Mouse (Mus musculus): ENCODE results near the gene Zfp865. TPM values are rescaled to one million over a fixed set of nuclear protein-coding genes. Genes with fewer than 3 reads are reported as not detected.
"Not testable (repeated sequence)": the region's sequence is repeated elsewhere in the genome, so short reads cannot be mapped to it uniquely, and the experiment has no call there.

Zfp865 gene
- polyA plus RNA-seq, 1 experiment from 2014 or later = 3.7 TPM

DNA sequence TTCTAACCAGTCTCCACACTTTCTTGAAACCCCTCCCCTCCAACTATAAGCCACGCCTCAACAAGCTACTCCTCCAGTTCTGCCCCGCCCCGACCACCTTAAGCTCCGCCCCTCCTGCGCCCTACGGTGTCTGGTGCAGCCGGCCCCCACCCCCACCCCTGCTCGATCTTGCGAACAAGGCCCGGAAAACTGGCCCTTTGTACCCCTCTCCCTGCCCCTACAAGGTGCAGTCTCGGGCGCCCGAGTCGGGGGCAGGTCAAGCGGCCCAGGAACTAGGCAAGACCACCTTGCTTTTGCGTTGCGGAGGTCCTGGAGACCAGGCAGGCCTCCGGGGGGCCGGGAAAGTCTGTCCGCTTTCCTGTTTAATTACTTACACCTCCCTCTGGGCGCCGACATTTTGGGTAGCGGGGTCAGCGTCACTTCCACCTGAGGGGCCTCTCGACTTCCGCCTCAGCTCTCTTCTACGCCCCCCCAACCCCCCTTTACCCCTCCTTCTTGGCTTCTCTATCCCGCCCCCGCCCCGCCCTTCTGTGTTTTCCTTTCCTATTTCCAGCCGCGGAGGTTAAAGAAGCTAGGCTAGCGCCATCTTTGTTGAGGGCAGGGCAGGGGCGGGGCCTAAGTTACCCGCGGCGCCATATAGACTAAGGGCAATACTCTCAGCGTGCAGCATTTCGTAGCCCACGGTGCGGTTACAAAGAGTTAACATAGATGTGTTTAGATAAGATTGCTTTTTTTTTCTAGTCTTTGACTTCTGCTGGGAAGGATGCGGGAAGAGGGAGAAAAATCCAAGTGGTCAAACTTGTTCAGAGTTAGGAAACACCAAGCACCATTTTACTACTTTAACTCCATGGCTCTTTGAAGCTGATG is 5.7 kb upstream of the Zfp865 start, which contains the start of the genes Zfp524 and Fiz1:
Gene Zfp524 (plus strand): TSS at position 165 of the 867 bp plus-strand sequence.
Gene Fiz1 (minus strand): TSS at position 447 of the 867 bp plus-strand sequence.
- ATAC-seq (ENCODE audit: insufficient read depth, low FRiP score) = peak; percentile 84
- peak within 1 kb of the TSS; percentile 63 for H3K4me2 ChIP-seq (ENCODE audit: low read depth, low read length)
- H3K4me3 ChIP-seq (replicated peaks; ENCODE audit: low read length) = peak within 1 kb of the TSS; percentile 83
- H3K36me3 ChIP-seq (ENCODE audit: control insufficient read depth, insufficient read depth, low read length) = peaks cover 30% of the 10 kb centered on the region
- H3K27me3 ChIP-seq (ENCODE audit: control insufficient read depth, insufficient read depth, low read length) = no peaks in the 10 kb centered on the region
- WGBS = under 1% methylated on average over 42 of the region's 42 CpGs
- peak within 1 kb of the TSS; percentile 89 for H3K9ac ChIP-seq (ENCODE audit: low read length)
- H3K9me3 ChIP-seq (replicated peaks; ENCODE audit: control insufficient read depth, low read length) = no peaks in the 10 kb centered on the region
- H3K4me1 ChIP-seq (ENCODE audit: control insufficient read depth, insufficient read depth, low read length) = peaks cover 9% of the 10 kb centered on the region
- H3K27ac ChIP-seq (ENCODE audit: low read length) = peak within 1 kb of the TSS; percentile 95

DNA sequence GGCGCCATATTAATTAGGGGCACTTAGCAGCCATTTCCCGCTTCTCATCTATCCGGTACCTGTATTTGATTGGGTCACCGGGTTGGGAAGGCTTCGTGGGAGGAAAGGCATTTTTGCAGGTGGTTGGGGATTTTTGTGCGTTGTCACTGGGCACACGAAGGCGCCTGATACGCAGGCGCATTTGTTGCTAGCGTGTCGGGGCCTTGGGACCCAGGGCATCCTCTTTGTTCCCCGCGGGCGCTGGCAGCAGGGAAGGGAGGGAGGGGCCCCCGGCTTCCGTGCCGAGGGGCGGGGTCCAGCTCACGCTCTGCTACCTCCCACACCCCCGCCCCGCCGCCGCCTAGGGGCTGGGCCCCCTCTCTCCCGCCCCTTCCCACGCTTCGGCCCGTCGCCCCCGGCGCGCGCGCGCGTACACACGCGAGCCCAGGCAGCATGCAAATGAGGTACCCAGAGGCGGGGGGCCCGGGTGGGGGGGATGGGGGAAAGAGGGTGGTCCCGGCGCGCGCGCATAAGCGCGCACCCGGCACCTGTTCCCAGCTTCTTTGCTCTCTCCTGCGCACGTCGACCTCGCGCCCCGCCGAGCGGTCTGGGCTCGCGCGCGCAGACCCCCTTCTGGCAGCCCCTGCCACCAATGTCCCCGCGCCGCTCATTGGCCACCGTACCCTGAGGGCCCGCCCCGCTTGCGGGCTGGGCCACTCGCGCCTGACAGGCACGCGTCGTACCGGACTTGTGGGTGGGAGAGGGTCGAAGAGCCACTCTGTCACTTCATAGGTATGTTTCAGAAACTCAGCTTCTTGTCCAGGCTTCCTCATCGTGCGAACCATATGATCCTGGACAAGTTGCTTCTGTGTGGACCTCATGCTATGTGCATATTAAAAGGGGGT is 4.8 kb upstream of the Zfp865 start, which contains the start of gene Gm44973:
Gene Gm44973 (plus strand): TSS at position 379 of the 884 bp plus-strand sequence.
- peaks cover 10% of the 10 kb centered on the region for H3K4me1 ChIP-seq (ENCODE audit: control insufficient read depth, insufficient read depth, low read length)
- peak within 1 kb of the TSS; percentile 95 for H3K27ac ChIP-seq (ENCODE audit: low read length)
- peak; percentile 84 for ATAC-seq (ENCODE audit: insufficient read depth, low FRiP score)
- H3K9ac ChIP-seq (ENCODE audit: low read length) = peak within 1 kb of the TSS; percentile 89
- H3K27me3 ChIP-seq (ENCODE audit: control insufficient read depth, insufficient read depth, low read length) = no peaks in the 10 kb centered on the region
- peak within 1 kb of the TSS; percentile 63 for H3K4me2 ChIP-seq (ENCODE audit: low read depth, low read length)
- peaks cover 22% of the 10 kb centered on the region for H3K36me3 ChIP-seq (ENCODE audit: control insufficient read depth, insufficient read depth, low read length)
- WGBS = under 1% methylated on average over 59 of the region's 76 CpGs
- H3K9me3 ChIP-seq (replicated peaks; ENCODE audit: control insufficient read depth, low read length) = no peaks in the 10 kb centered on the region
- H3K4me3 ChIP-seq (replicated peaks; ENCODE audit: low read length) = peak within 1 kb of the TSS; percentile 83

DNA sequence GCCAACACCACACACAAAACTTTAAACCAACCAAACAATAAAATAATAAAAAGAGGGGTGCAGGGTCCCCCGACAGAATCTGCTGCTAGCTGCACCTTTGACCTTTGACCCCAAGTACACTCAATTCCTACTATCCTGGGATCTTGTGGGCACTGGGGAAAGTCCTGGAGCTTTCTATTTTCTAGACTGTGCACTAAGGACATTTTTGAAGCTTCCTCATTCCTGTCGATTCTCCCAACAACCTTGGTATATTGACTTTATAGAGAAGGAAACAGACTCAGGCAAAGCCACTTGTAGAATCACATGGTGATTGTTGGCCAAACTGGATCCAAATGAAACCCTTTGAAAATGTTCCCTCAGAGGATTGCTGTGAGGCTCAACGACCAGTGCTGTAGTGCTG is 4.1 kb upstream of the Zfp865 start:
- H3K36me3 ChIP-seq (ENCODE audit: control insufficient read depth, insufficient read depth, low read length) = peaks cover 16% of the 10 kb centered on the region
- H3K27ac ChIP-seq (ENCODE audit: low read length) = peak overlapping the region; percentile 95
- H3K27me3 ChIP-seq (ENCODE audit: control insufficient read depth, insufficient read depth, low read length) = no peaks in the 10 kb centered on the region
- no peaks in the 10 kb centered on the region for H3K9me3 ChIP-seq (replicated peaks; ENCODE audit: control insufficient read depth, low read length)
- peak overlapping the region; percentile 63 for H3K4me2 ChIP-seq (ENCODE audit: low read depth, low read length)
- 55% methylated on average over 3 of the region's 3 CpGs for WGBS
- peak overlapping the region; percentile 83 for H3K4me3 ChIP-seq (replicated peaks; ENCODE audit: low read length)
- ATAC-seq (ENCODE audit: insufficient read depth, low FRiP score) = no peak
- peaks cover 12% of the 10 kb centered on the region for H3K4me1 ChIP-seq (ENCODE audit: control insufficient read depth, insufficient read depth, low read length)
- peak overlapping the region; percentile 76 for H3K9ac ChIP-seq (ENCODE audit: low read length)

DNA sequence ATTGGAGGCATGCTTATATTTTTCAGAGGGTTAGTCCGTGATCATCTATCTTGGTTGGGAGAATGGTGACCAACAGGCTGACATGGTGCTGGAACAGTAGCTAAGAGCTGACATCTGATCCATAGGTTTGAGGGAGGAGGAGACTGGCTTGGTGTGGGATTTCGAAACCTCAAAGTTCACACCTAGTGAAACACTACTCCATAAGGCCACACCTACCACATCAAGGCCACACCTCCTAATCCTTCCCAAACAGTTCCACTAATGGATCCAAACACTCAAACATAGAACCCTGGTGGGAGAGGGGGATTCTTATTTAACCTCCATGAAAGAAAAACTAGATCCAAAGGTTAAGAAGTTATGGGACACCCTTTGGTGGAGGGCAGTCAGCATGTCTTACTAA is 3.3 kb upstream of the Zfp865 start:
- H3K36me3 ChIP-seq (ENCODE audit: control insufficient read depth, insufficient read depth, low read length) = peaks cover 7% of the 10 kb centered on the region
- H3K4me2 ChIP-seq (ENCODE audit: low read depth, low read length) = no peak overlapping the region
- no peak overlapping the region for H3K4me3 ChIP-seq (replicated peaks; ENCODE audit: low read length)
- no peak overlapping the region for H3K27ac ChIP-seq (ENCODE audit: low read length)
- WGBS = 100% methylated on average over 2 of the region's 2 CpGs
- no peak for ATAC-seq (ENCODE audit: insufficient read depth, low FRiP score)
- peaks cover 20% of the 10 kb centered on the region for H3K4me1 ChIP-seq (ENCODE audit: control insufficient read depth, insufficient read depth, low read length)
- no peaks in the 10 kb centered on the region for H3K27me3 ChIP-seq (ENCODE audit: control insufficient read depth, insufficient read depth, low read length)
- no peak overlapping the region for H3K9ac ChIP-seq (ENCODE audit: low read length)
- no peaks in the 10 kb centered on the region for H3K9me3 ChIP-seq (replicated peaks; ENCODE audit: control insufficient read depth, low read length)

DNA sequence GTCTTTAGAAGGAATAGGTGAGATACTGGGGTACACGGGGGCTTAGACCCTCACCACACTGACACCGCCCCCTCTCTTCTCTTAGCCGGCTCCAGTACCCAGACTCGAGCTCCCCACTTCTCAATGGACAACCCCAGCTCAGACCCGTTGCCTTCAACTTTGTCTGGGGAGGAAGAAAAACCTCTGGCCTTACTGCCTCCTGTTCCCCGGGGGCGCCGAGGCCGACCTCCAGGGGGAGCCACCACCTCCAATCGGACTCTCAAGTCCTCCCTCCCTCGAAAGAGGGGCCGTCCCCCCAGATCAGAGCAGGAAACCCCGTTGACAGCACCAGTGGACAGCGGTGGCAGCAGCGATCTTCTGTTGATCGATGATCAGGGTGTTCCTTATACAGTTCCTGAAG is 2.8 kb upstream of the Zfp865 start:
- no peaks in the 10 kb centered on the region for H3K27me3 ChIP-seq (ENCODE audit: control insufficient read depth, insufficient read depth, low read length)
- peaks cover 20% of the 10 kb centered on the region for H3K4me1 ChIP-seq (ENCODE audit: control insufficient read depth, insufficient read depth, low read length)
- no peak for ATAC-seq (ENCODE audit: insufficient read depth, low FRiP score)
- no peak overlapping the region for H3K27ac ChIP-seq (ENCODE audit: low read length)
- peaks cover 6% of the 10 kb centered on the region for H3K36me3 ChIP-seq (ENCODE audit: control insufficient read depth, insufficient read depth, low read length)
- WGBS = 88% methylated on average over 16 of the region's 16 CpGs
- no peak overlapping the region for H3K4me2 ChIP-seq (ENCODE audit: low read depth, low read length)
- no peak overlapping the region for H3K9ac ChIP-seq (ENCODE audit: low read length)
- H3K4me3 ChIP-seq (replicated peaks; ENCODE audit: low read length) = no peak overlapping the region
- no peaks in the 10 kb centered on the region for H3K9me3 ChIP-seq (replicated peaks; ENCODE audit: control insufficient read depth, low read length)

DNA sequence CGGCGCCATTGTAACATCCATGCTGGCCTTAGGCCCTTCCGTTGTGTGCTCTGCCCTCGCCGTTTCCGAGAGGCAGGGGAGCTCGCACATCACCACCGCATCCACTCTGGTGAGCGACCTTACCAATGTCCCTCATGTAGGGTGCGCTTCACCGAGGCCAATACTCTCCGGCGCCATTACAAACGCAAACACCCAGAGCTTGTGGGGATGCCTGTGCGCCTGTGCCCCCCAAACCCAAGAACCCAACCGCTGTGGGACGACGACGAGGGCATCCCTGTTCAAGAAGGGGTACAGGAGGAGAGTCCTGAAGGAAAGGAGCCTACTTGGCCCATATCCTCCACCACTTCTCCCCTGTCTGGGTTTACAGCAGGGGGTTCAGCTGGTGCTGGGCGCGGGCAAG is 2.2 kb upstream of the Zfp865 start:
- Histone ChIP-seq H3K9me3 (replicated peaks; ENCODE audit: control insufficient read depth, low read length) (no peaks in the 10 kb centered on the region), H3K27ac (ENCODE audit: low read length) (no peak overlapping the region), H3K4me3 (replicated peaks; ENCODE audit: low read length) (no peak overlapping the region), H3K4me1 (ENCODE audit: control insufficient read depth, insufficient read depth, low read length) (peaks cover 20% of the 10 kb centered on the region), H3K36me3 (ENCODE audit: control insufficient read depth, insufficient read depth, low read length) (peaks cover 6% of the 10 kb centered on the region; the same call in 1 of the 2 replicates), H3K27me3 (ENCODE audit: control insufficient read depth, insufficient read depth, low read length) (no peaks in the 10 kb centered on the region), H3K9ac (ENCODE audit: low read length) (no peak overlapping the region), H3K4me2 (ENCODE audit: low read depth, low read length) (no peak overlapping the region)
- 97% methylated on average over 21 of the region's 21 CpGs for WGBS
- no peak for ATAC-seq (ENCODE audit: insufficient read depth, low FRiP score)

DNA sequence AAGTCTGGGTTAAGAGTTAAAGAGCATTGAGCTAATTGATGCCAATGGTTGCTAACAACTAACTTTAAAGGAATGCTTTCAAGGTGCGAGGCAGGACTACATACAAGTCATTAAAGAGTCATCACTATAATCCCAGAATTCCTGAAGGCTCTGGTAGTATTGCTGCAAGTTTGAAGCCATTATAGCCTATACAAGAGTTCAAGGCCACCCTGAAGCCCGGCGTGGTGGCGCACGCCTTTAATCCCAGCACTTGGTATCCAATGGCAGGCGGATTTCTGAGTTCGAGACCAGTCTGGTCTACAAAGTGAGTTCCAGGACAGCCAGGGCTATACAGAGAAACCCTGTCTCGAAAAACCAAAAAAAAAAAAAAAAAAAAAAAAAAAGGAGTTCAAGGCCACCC is 600 bp upstream of the Zfp865 start:
- peak overlapping the region; percentile 85 for H3K4me2 ChIP-seq (ENCODE audit: low read depth, low read length)
- H3K9ac ChIP-seq (ENCODE audit: low read length) = peak overlapping the region; percentile 97
- peaks cover 20% of the 10 kb centered on the region for H3K4me1 ChIP-seq (ENCODE audit: control insufficient read depth, insufficient read depth, low read length)
- 32% methylated on average over 8 of the region's 8 CpGs for WGBS
- H3K27me3 ChIP-seq (ENCODE audit: control insufficient read depth, insufficient read depth, low read length); H3K9me3 ChIP-seq (replicated peaks; ENCODE audit: control insufficient read depth, low read length); H3K36me3 ChIP-seq (ENCODE audit: control insufficient read depth, insufficient read depth, low read length); ATAC-seq (ENCODE audit: insufficient read depth, low FRiP score): not testable (repeated sequence)
- peak overlapping the region; percentile 91 for H3K27ac ChIP-seq (ENCODE audit: low read length)
- H3K4me3 ChIP-seq (replicated peaks; ENCODE audit: low read length) = peak overlapping the region; percentile 84

DNA sequence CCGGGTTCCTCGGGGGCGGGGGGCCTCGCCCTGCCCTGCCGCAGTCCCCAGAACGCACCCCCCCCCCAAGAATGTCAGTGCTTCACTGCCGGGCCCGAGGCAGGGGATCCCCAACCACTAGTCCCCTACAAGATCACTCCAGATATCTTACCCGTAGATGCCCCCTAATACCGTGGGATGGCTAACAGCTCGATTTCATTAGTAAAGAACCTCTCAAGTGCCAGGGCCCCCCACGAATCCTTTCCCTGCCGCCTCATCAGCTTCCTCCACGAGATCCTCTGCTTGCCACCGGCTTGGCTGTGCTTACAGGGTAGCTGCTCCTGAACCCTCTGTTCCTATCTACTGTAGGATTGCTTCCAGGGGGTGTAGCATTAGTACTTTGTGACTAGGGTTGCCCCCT is 509 bp downstream of the Zfp865 start:
- 0% methylated on average over 15 of the region's 15 CpGs for WGBS
- Histone ChIP-seq H3K9me3 (replicated peaks; ENCODE audit: control insufficient read depth, low read length) (no peaks in the 10 kb centered on the region), H3K9ac (ENCODE audit: low read length) (peak overlapping the region; percentile 97), H3K36me3 (ENCODE audit: control insufficient read depth, insufficient read depth, low read length) (peaks cover 6% of the 10 kb centered on the region; the same call in 1 of the 2 replicates), H3K4me3 (replicated peaks; ENCODE audit: low read length) (peak overlapping the region; percentile 84), H3K27ac (ENCODE audit: low read length) (peak overlapping the region; percentile 91), H3K27me3 (ENCODE audit: control insufficient read depth, insufficient read depth, low read length) (no peaks in the 10 kb centered on the region), H3K4me2 (ENCODE audit: low read depth, low read length) (peak overlapping the region; percentile 85), H3K4me1 (ENCODE audit: control insufficient read depth, insufficient read depth, low read length) (peaks cover 20% of the 10 kb centered on the region)
- no peak for ATAC-seq (ENCODE audit: insufficient read depth, low FRiP score)

Data from stomach, embryonic 16.5 days (tissue).